Mouse (Mus musculus) cerebellum, postnatal 14 days (tissue): ENCODE measurements around the gene Specc1l.

ENCODE experiments used
- DNase-seq, 2 experiments: peaks; one replicate each; pipeline ENCODE4 v3.0.0; 2021; ENCODE audit warnings: mixed read lengths in 2 of 2

Specc1l gene

GRCm38 (mm10) chr10:75211807-75212645, at the start of gene Specc1l:
Gene Specc1l, plus strand, starts transcription at chr10:75212073.
- DNase-seq, result peak; percentile 97

DNA sequence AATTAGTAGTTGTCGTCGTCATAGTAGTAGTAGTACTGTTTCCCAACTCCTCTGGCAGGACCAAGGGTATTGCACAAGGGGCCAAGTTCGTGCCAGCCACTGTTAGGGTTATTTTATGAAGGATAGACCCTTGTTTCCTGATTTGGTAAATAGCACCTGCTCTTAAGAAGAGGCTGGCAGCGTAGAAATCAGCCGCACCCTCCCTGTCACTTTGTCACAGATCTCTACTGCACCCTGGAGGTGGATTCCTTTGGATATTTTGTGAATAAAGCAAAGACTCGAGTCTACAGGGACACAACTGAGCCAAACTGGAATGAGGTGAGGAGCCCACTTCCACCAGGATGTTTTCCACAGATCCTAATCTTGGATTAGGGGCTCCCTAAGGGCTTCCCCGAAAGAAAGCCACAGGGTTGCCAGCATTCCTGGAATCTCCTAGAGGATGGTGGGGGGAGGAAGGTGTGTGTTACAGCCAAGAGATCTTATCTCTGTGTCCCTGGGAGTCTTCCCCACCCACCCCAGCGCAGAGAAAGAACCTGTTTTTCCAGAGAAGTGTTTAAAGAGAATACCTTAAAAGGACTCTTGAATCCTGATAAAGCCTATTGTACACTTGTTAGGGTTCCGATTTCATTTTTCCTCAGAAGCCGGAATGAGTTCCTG, 45.9 kb upstream of the Specc1l start:
- DNase-seq, result no peak

DNA sequence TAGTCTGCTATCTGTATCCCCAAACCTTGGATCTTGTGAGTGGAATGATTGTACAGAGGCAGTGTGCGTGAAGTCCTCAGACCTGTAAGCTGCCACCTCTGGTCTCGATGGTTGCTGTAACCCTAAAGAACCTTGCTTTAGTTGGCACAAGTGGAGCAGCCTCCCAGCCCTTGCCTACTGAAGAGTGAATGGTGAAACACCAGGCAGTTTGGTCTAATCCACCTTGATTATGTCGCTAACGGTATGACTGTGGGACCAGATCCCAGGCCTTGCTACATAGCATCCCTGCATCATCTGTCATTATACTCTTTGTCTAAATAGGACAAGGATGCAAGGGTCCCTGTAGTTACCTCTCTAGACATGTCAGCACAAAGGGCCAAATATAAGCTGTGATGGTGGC, 45.3 kb upstream of the Specc1l start:
- no peak for DNase-seq

- no peak for DNase-seq
Observed at GRCm38 (mm10) chr10:75170207-75170850, 41.5 kb upstream of the Specc1l start.

- no peak for DNase-seq
Observed at GRCm38 (mm10) chr10:75173056-75173455, 38.8 kb upstream of the Specc1l start.

DNA sequence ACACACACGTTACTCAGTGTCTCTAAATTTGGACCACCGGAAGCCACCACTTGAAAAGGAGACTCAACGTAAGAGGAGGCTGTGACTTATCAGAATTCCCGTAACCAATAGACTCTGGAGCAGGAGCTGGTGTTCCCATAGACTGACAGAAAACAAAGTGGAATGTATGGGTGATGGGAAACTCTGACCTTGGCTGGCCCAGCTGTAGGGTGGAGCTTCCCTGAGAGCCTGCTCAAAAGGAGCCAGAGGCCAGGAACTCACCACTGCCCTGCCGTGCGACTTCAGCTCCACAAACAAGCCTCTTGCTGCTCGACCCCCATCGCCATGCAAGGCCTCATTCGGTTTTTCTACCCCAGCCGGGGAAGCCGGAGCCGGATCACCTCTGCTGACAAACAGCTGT, 38.2 kb upstream of the Specc1l start:
- no peak for DNase-seq

DNA sequence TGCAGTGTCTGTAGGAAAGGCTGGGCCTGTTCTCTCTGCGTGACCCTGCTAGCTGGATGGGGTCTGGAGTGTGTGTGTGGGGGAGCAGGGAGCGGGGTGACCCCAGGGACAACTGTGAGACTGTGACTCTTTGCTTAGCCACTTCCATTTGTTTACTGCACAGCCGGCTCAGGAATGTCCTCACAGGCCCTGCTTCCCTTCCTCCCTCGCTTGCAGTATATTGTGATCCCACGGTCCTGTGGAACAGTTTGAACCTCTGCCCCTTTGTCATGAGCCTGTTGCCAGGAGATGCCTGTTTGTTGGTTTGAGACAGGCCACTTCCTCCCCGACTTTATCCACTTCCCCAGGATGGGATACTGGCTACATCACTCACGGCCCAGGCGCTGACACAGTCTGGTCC, 35.4 kb upstream of the Specc1l start:
- DNase-seq, result no peak

DNA sequence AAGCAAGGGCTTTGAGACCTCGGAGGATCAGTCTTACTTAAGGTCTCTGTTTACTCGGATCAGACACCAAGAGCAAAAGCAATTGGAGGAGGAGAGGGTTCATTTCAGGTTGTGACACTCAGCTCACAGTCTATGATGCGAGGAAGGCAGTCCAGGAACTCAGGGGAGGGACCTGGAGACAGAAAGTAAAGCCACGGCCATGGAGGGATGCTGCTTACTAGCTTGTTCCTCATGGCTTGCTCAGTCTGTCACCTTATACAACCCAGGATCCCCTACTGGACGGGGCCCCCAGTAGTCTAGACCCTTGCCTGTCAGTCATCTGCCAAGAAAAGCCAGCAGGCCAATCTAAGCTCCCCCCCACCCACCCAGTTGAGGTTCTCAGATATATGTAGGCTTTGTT, 33.0 kb upstream of the Specc1l start:
- DNase-seq, result no peak

- DNase-seq, result peak; percentile 87 to 88
Observed at GRCm38 (mm10) chr10:75182151-75182774, 29.6 kb upstream of the Specc1l start.

GRCm38 (mm10) chr10:75184826-75185225, 27.0 kb upstream of the Specc1l start:
- no peak for DNase-seq

DNA sequence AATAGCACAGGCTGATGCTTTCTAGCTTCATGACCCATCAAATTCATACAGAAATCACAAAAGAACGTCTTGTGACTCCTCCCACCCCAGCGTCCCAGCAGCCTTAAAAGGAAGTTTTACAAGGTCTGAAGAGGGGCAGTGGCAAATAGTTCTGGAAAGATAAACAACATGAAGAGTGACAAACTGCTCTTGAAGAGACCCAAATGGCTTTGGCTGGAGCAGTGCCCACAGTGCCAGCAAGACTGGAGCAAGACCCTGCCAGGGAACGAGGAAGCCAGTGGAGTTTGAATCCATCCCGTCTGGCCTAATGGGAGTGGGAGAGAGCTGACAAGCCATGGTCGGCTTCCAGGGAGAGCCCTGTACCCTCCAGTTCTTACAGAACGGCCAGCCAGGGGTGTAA, 25.3 kb upstream of the Specc1l start:
- peak; percentile 67 to 72 for DNase-seq

DNA sequence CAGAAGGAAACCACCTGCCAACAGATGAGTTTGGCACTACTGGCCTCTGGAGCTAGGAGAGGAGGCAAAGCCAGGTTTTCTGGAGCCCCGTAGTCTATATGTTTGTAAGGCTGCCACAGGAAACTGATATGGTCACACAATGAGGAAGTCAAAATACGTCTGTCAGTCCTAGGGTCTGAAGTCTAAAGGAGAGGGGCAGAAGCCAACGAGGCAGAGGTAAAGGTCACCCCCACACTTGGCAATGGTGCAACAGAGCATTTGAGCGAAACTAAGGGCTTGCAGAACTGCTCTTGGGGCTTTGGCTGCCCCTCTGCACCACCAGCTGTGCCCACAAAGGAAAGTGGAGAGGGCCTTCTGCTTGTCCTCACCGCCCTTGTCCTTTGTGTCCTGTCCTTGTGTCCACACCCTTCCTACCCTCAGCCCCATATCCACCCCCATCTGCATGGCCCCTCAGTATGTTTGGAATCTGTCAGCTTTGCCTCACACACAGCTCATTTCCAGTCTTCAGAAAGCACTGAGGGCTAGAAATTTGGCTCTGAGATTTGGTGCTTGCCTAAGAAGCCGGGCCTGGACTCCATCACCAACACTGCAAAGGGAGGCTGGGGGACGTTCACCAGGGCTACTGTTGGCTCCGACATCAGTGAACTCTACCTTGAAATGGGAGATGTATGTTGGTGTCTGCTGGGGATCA, 24.4 kb upstream of the Specc1l start:
- peak; percentile 37 to 56 for DNase-seq

DNA sequence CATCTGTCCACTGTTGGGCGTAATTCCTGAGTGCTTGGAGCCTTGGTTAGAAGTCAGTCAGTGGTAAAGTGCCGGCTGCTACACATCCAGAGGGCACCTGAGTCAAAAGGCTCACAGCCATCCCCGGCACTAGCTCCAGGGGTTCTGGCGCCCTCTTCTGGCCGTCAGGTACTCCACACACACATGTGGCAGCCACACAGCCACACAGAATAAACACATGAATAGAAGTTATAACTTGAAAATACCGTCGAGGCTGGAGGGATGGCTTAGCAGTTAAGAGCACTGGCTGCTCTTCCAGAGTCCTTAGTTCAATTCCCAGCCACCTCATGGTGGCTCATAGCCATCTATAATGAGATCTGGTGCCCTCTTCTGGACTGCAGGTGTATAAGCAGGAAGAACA, 20.2 kb upstream of the Specc1l start:
- no peak for DNase-seq

DNA sequence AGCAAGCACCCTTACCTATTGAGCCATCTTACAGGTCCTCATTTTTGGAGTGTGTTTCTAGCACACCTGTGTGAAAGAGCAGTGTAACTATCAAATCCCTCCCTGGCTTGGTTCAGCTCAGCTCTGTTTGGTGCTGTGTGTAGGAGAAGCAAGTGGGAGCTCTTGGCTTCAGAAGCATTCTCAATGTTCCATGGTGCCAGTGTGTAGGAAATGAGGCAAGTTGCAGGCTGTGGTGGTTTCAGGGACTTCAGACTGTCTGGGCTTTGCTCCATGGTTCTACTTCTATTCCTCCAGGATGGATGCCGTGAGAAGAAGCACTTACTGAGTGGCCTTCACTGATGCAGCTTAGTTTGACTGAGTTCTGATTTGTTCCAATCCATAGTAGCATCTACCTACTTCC, 14.1 kb upstream of the Specc1l start:
- no peak for DNase-seq

GRCm38 (mm10) chr10:75200733-75201132, 11.1 kb upstream of the Specc1l start:
- no peak for DNase-seq

GRCm38 (mm10) chr10:75206192-75206591, 5.7 kb upstream of the Specc1l start:
- DNase-seq, result no peak

GRCm38 (mm10) chr10:75210841-75211240, 1.0 kb upstream of the Specc1l start:
- DNase-seq, result no peak

GRCm38 (mm10) chr10:75212981-75213380, 1.1 kb downstream of the Specc1l start:
- DNase-seq, result peak; percentile 81 to 83

- no peak for DNase-seq
Observed at GRCm38 (mm10) chr10:75220722-75221121, 8.8 kb downstream of the Specc1l start.

- no peak for DNase-seq
Observed at GRCm38 (mm10) chr10:75221936-75222610, 10.2 kb downstream of the Specc1l start.

DNA sequence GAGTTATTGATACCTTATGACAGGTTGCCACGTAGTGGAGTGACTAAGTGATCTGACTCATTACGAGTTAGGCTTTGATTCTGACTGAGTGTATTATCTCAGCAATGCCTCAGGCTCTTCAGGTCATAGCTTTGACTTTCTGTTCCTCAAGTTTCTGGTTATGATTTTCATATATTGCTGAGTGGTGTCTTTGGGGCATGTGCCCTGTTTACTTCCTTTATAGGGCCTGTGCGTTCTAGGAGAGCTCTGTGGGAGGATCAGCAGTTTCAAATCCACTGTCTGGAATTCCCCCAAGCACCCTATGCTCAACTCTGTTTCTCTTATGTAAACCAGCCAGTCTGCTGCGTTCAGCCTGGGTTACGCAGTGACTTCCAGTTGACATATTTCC, 10.7 kb downstream of the Specc1l start:
- DNase-seq, result no peak

DNA sequence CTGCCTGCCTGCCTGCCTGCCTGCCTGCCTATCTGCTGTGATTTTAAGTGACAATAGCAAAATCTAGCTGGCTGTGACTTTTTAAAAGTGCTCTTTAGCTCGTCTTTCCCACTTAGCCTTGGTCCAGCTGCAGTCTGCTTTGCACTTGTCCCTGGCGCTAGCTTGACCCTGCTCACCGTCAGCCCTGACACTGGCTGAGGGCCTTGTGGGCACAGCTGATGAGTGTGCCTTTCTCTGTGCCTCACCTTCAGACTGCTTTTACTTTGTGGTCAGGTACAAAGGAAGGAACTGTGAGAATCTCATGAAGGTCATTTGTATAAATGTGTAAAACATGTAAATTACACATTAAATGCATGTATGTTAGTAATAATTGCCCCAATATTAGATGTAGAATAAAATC, 12.3 kb downstream of the Specc1l start:
- DNase-seq, result no peak
